Mouse (Mus musculus) megakaryocyte progenitor cell, adult 5-6 weeks (primary cell): ENCODE data around the gene Dis3l2. TPM values are rescaled to one million over a fixed set of nuclear protein-coding genes. Genes with fewer than 3 reads are reported as not detected.
A peak's percentile ranks its signal among the peaks of the same experiment; 100 is the strongest.

Experiments used
- ATAC-seq: replicated peaks from 2 replicates; pipeline ENCODE4 v1.8.0; 2016; ENCODE audit warnings: mild to moderate bottlenecking, moderate TSS enrichment, inconsistent platforms; ENCODE audit not compliant: poor library complexity
- total RNA-seq, 2 experiments: library from RNA; stranded (forward) in 1 of 2; stranded (reverse) in 1 of 2; fragments of 157-497, 149-512 nt in 1 of 2; fragments of 200-1000 nt in 1 of 2; gene quantifications; 2 replicates each; pipeline versions ENCODE4 v1.2.3 to v1.2.4; 2015 to 2017

Dis3l2 gene
- total RNA-seq, 2 experiments from 2014 or later = 13.7 to 14.4 TPM

- ATAC-seq = no peak
Observed at GRCm38 (mm10) chr1:86913896-86914295, 210.3 kb downstream of the Dis3l2 start.

- ATAC-seq = 0 out of 2 replicates have a peak, but pooled peaks have one; percentile 29
Observed at GRCm38 (mm10) chr1:86914697-86915096, 211.1 kb downstream of the Dis3l2 start.

GRCm38 (mm10) chr1:86916355-86916984 lies 212.9 kb downstream of the Dis3l2 start:
- peak; percentile 93 for ATAC-seq

GRCm38 (mm10) chr1:86925776-86926175 lies 222.2 kb downstream of the Dis3l2 start:
- ATAC-seq = no peak

- no peak for ATAC-seq
Observed at GRCm38 (mm10) chr1:86931606-86932379, 228.2 kb downstream of the Dis3l2 start.

- no peak for ATAC-seq
Observed at GRCm38 (mm10) chr1:86932810-86933209, 229.2 kb downstream of the Dis3l2 start.

GRCm38 (mm10) chr1:86933656-86934055 lies 230.0 kb downstream of the Dis3l2 start:
- ATAC-seq = no peak

GRCm38 (mm10) chr1:86951501-86952205 lies 248.0 kb downstream of the Dis3l2 start:
- ATAC-seq = no peak

GRCm38 (mm10) chr1:86955801-86956200 lies 252.2 kb downstream of the Dis3l2 start:
- ATAC-seq = no peak

GRCm38 (mm10) chr1:86968261-86968964 lies 264.8 kb downstream of the Dis3l2 start:
- ATAC-seq = peak; percentile 93

- ATAC-seq = no peak
Observed at GRCm38 (mm10) chr1:86969173-86969725, 265.6 kb downstream of the Dis3l2 start.

- ATAC-seq = 0 out of 2 replicates have a peak, but pooled peaks have one; percentile 37
Observed at GRCm38 (mm10) chr1:86972693-86973092, 269.1 kb downstream of the Dis3l2 start.

GRCm38 (mm10) chr1:86977018-86977417 lies 273.4 kb downstream of the Dis3l2 start:
- no peak for ATAC-seq

- no peak for ATAC-seq
Observed at GRCm38 (mm10) chr1:86986372-86986771, 282.8 kb downstream of the Dis3l2 start.

GRCm38 (mm10) chr1:86992849-86993248 lies 289.2 kb downstream of the Dis3l2 start:
- no peak for ATAC-seq

GRCm38 (mm10) chr1:86994023-86994422 lies 290.4 kb downstream of the Dis3l2 start:
- no peak for ATAC-seq

GRCm38 (mm10) chr1:86998051-86998450 lies 294.4 kb downstream of the Dis3l2 start:
- no peak for ATAC-seq

- no peak for ATAC-seq
Observed at GRCm38 (mm10) chr1:87001365-87001764, 297.8 kb downstream of the Dis3l2 start.

GRCm38 (mm10) chr1:87002545-87003168 lies 299.0 kb downstream of the Dis3l2 start:
- no peak for ATAC-seq

GRCm38 (mm10) chr1:87003169-87003552 lies 299.6 kb downstream of the Dis3l2 start:
- no peak for ATAC-seq
